Mouse (Mus musculus) ovary, postnatal 10 days (tissue): ENCODE results near the gene Dpt.
"Not testable (repeated sequence)": the region's sequence is repeated elsewhere in the genome, so short reads cannot be mapped to it uniquely, and the experiment has no call there.

Source experiments
- DNase-seq: peaks from one replicate; pipeline ENCODE4 v3.0.0; 2022; ENCODE audit warnings: low spot score

Gene Dpt

DNA sequence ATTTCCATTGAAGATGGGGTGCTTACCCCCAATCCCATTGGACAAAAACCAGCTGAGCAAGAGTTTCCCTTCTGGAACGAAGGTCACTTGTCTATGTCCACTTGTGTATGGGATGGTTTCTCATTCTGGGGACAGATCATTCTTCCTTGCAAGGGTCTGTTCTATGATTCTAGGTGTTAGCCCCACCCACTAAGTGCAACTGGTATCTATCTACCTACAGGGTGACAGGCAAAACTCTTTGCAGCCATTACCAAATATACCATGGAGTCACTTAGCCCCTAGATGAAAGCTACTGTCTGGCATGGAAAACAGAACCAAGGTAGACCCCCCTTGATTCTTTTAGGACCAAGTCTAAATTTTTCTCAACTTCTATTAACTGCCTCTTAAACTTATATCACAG lies 24.9 kb downstream of the Dpt start:
- DNase-seq: no peak

DNA sequence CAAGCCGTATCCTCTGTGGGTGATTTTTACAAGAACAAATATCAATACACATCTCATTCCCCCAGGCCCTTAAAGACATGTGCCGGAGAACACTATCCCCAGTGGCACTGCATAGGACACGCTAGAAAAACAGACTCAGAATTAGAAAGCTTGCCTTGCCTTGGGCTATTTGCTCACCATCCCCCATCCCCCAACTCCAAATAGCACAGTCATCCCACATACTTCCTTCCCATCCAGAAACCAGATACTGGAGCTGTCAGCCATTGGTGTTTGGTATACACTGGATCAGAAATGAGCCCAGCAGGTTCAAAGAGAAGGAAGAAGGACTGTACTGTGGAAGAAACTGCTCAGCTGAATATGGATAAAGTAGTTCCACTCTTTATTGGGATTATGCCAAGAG lies 25.4 kb downstream of the Dpt start:
- no peak for DNase-seq

DNA sequence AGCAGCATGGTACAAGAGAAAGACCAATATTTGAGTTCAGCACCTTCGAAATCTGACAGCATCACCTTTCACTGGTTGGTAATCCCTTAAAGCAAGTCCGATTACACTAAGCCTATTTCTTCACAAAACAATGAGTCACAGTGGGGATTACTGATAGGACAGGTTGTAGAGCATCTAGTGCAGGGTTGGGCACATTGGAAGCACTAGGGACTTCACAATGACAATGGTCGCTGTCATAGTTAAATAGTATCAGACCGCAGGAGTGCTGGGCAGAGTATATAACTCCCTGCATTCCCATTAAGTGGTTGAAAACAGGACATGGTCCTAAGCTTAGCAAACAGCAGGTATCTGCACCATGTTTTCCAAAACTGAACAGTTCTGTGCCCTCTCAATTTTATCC lies 25.8 kb downstream of the Dpt start:
- no peak for DNase-seq

DNA sequence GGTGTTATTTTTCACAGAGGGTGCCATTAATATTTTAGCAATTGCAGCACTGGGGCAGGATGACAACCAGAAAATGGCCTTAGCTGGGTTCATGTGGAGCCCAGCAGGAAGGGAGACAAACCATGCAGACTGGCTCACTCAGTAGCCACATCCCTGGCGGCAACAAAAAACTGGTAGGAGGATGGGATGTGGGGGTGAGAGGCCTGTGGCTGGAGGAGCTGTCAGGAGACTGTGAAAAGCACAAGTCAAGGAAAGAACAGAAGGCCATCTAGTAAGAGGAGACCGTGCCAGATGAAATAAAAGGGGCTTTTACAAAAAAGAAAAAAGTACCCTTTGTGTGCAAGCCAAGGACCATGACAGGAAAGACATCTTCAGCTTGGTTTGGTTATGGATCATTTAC lies 28.5 kb downstream of the Dpt start:
- DNase-seq: no peak

DNA sequence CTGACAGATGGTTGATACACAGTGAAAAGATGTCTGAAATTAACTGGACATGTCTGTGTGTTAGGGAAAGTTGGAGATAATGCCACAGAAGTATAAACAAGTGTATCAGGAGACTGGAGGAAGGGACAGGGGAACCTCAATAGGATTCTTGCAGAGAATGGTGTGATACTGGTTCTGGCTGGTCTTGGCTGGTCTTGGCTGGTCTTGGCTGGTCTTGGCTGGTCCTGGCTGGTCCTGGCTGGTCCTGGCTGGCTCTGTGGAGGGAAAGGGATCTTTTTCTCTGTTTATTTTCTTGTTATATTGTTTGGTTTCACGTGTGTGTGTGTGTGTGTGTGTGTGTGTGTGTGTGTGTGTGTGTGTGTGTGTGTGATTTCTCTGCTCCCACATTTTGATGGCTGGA lies 33.4 kb downstream of the Dpt start:
- DNase-seq: no peak

DNA sequence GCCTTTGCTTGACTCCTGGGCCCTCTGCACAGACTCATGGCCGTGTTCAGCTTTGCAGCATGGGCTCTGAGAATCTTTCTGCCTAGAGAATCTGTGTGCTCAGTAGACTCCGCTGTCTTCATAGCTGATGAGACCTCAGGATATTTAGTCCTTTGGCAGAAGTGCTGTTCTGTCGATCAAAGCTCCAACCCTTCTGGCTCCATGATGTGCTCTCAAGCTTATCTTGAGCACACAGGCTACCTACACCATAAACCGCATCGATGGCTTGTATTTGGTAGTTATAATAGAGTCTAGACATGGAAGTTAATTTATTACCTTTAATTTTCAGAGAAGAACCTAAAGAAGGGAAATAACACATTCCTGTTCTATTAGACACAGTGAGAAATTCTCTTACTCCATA lies 36.0 kb downstream of the Dpt start:
- no peak for DNase-seq

DNA sequence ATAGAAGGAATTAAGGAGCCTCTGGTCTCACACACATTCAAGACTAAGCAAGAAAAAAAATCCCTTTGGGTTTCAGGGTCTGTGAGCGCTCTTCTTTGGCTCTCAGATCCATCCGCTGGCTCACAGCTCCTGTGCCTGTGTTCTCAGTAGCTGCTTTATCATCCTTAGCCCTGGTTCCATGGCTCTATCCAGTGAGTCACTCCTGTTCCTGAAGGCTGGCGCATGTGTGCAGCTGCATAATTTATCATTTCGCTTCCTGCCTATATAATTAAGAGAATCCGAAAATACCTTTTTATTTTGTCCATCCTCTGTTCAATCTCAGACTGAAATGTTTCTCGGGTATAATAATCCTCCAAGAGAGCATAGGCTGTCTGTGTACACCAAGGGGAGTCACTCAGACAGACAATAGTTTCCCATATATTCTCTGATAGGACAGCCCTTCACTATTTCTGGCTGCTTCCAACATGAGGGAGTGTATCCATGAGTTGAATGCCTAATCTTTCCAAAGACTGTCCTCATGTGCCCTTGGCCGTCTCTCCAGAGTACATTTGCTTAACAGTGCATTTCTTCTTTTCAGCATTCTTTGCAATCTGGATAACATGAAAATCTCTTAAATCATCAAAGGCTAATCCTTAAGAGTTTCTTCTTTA lies 52.3 kb downstream of the Dpt start:
- no peak for DNase-seq

DNA sequence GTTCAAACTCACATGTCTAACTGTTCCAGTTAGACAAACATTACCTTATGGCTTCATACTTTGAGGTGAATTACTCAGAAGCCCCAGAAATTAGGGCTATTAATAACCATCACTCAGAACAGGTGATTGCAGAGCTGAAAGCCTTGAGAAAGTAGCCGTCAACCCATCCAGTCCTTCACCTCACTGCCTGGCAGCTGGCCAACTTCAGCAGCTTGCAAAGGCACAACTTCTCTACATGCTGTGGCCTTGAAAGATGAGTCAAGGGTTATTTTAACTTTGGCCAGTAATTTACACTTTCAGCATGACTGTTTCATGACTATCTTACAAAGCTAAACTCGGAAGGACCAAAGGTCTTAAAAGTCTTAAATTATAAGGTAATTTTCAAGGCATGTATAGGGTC lies 59.3 kb downstream of the Dpt start:
- DNase-seq: not testable (repeated sequence)

DNA sequence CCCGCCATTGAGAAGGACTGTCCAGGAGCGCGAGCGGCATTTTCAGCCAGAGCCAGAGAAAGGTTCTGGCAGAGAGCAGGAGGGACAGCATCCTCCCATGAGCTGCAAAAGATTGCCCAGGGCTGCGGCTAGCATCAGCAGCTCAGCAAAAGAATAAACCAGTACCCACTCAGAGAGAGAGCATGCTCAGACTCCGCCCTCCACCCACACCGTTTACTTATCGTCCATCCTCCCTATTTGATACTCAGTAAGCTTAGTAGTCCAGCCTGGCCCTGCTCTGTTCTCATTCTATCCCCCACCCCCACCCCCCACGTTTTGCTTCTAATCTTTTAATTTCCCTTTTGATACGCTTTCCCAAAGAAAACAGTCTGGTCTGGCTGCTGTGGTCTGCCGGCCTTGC lies 63.5 kb downstream of the Dpt start:
- DNase-seq: no peak

DNA sequence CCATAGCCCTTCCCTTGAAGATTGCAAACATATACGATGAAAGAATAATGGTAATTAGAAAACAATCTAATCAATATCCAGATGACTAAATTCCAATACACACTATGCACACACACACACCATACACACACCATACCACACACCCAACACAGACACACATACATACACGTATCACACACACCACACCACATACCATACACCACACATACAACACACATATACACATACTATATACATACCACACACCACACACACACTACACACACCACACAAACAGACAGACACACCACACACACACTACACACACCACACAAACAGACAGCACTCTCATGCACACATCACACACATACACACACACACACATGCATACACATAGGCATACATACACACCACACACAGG lies 64.3 kb downstream of the Dpt start:
- DNase-seq: no peak

DNA sequence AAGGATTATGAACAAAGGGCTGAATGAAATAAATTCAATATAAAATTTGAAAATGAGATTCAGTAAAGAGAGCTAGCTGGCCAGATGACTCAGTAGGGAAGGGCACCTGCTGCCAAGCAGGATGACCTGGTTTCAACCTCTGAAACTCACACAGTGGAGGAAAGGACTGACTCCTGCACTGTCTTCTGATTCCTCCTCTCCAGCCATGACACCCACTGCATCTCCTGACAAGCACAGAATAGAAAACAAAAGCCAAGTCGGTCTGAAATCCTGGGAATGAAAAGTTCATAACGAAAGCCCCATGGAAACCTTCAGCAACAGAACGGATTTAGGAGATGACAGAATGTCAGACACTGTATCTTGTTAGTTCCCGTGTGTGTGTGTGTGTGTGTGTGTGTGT lies 65.1 kb downstream of the Dpt start:
- DNase-seq: no peak

DNA sequence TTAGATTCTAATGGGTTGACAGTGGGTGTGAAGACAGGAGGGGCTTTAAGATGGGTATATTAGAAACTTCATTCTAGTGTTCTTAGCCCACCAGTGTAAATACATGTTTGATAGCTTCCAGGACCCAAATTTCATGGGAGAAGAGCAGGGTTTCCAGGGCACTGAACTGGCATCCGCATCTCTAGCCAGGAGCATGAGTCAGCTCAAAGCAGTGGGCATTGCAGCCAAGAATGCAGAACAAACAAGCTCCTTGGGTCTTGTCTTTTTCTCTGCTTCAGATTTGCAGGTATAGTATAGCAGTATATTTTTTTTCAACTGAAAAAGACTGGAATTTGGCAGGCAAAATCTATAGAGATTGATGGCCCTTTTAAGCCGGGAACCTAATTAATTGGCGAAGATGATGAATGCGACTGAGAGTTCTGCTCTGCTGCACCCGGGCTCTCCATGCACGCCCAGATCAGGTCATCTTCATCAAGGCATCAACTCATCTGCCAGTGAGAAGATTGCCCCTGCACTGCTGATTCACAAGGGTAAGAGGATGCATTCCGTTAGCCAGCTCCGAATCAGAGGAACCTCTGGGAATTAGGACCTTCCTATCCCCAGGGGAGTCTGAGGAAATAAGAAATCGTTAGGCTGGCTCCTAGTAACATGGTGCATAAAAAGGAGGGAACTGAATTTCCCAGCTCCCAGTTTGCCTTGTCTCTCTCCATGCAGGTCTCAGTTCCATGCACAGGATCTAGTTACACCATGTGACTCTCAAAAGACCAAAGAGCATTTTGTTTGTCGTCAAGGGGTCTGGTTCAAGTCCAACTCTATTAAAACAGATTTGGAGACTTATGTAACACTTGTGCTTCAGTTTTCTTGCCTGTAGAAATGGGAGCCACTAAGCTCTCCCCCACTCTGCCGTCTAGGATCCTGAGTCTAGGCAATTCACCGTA lies 66.8 kb downstream of the Dpt start:
- no peak for DNase-seq

DNA sequence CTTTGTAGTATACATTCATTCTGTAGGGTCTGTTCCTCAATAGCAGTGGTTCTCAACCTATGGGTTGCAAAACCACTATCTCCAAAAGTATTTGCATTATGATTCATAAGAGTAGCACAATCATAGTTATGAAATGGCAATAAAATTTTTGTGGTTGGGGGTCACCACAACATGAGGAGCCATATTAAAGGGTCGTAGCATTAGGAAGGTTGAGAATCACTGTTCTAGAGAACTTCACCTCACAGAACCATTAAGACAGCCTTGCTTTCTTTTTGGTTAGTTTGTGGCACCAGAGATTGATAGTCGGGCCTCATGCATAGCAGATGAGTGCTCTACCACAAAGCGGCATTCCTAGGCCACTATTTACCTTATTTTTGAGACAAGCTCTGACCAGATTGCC lies 68.2 kb downstream of the Dpt start:
- DNase-seq: no peak

DNA sequence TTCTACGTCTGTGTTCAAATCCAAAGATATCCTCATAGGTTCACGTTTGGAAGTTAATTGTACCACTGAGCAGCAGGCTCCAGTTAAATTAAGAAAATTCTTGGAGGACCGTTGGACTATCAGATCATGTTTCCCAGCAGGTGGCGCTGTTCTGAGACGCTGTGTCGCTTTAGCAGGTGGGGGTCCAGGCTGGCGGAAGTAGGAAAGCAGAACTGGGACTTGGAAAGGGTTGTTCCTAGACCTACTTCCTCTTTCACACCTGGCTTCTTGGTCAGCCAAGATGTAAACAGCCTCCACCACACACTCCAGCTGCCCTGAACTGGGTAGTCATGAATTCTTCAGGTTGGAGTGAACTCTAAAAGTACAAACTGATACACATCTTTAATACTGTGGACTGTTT lies 74.2 kb downstream of the Dpt start:
- DNase-seq: no peak
